Mouse (Mus musculus) liver, embryonic 12.5 days (tissue): ENCODE data around the gene March5. TPM values are rescaled to one million over a fixed set of nuclear protein-coding genes. Genes with fewer than 3 reads are reported as not detected.

ENCODE experiments used
- ATAC-seq: fragments of 200-750 bp; cut with Nextera tagmentation; 2 replicates; pipeline ENCODE4 v1.8.0; 2017; ENCODE audit warnings: moderate number of reproducible peaks, mild to moderate bottlenecking, moderate library complexity
- H3K27ac ChIP-seq: fragments of 300-500 bp; sonication (generic); 2 replicates; pipeline ENCODE4 v1.5.1; 2016; ENCODE audit warnings: mild to moderate bottlenecking
- H3K27me3 ChIP-seq: fragments of 300-500 bp; sonication (generic); replicated peaks from 2 replicates; pipeline ENCODE4 v1.6.1; 2016; ENCODE audit warnings: mild to moderate bottlenecking, moderate library complexity
- H3K36me3 ChIP-seq: fragments of 300-500 bp; sonication (generic); 2 replicates; pipeline ENCODE4 v1.6.1; 2016; ENCODE audit warnings: mild to moderate bottlenecking, moderate library complexity
- H3K4me1 ChIP-seq: fragments of 300-500 bp; sonication (generic); 2 replicates; pipeline ENCODE4 v1.6.1; 2016
- H3K4me2 ChIP-seq: fragments of 300-500 bp; sonication (generic); 2 replicates; pipeline ENCODE4 v1.6.1; 2016; ENCODE audit warnings: mild to moderate bottlenecking, moderate library complexity
- H3K4me3 ChIP-seq: fragments of 300-500 bp; sonication (generic); 2 replicates; pipeline ENCODE4 v1.5.1; 2016; ENCODE audit warnings: mild to moderate bottlenecking, moderate library complexity
- H3K9ac ChIP-seq: fragments of 300-500 bp; sonication (generic); 2 replicates; pipeline ENCODE4 v1.6.1; 2016; ENCODE audit warnings: mild to moderate bottlenecking, moderate library complexity
- H3K9me3 ChIP-seq: fragments of 300-500 bp; sonication (generic); replicated peaks from 2 replicates; pipeline ENCODE4 v1.6.1; 2016; ENCODE audit warnings: mild to moderate bottlenecking, moderate library complexity
- WGBS: fragments of 180-500 bp; shearing (Covaris S2); methylation state at CpG from one replicate; pipeline ENCODE4 v1.1.7; 2016; ENCODE audit not compliant: insufficient replicate concordance; 5-methylcytosine and 5-hydroxymethylcytosine counted together
- polyA plus RNA-seq: library from polyadenylated mRNA; unstranded; fragments of >200 nt; fragmentation: Nextera tagmentation; extraction: Ambion mirVana; gene quantifications from 2 replicates; pipeline ENCODE4 v1.2.1, GENCODE M21; 2016

Gene March5
- polyA plus RNA-seq, 1 experiment from 2014 or later: 164 TPM

- no peak for ATAC-seq
- Histone ChIP-seq H3K4me2 (no peak overlapping the region), H3K4me3 (no peak overlapping the region), H3K27me3 (no peaks in the 10 kb centered on the region), H3K4me1 (peaks cover 38% of the 10 kb centered on the region), H3K36me3 (no peaks in the 10 kb centered on the region), H3K9ac (no peak overlapping the region), H3K27ac (peak overlapping the region; percentile 0; the same call in 1 of the 2 replicates), H3K9me3 (no peaks in the 10 kb centered on the region)
- 47% methylated on average over 2 of the region's 2 CpGs for WGBS
Measured at GRCm38 (mm10) chr19:37242707-37243106, 35.4 kb downstream of the March5 start.

- Histone ChIP-seq H3K9me3 (no peaks in the 10 kb centered on the region), H3K4me2 (no peak overlapping the region), H3K9ac (no peak overlapping the region), H3K4me1 (peaks cover 5% of the 10 kb centered on the region), H3K4me3 (no peak overlapping the region), H3K36me3 (no peaks in the 10 kb centered on the region), H3K27me3 (no peaks in the 10 kb centered on the region; the same call in 1 of the 2 replicates), H3K27ac (0 out of 2 replicates have a peak overlapping the region, but pooled peaks have one; percentile 1)
- no peak for ATAC-seq
- WGBS: 23% methylated on average over 3 of the region's 3 CpGs
Measured at GRCm38 (mm10) chr19:37246859-37247258, 39.5 kb downstream of the March5 start.

- no peak overlapping the region for H3K4me3 ChIP-seq
- no peak for ATAC-seq
- H3K27me3 ChIP-seq: no peaks in the 10 kb centered on the region; the same call in 1 of the 2 replicates
- H3K27ac ChIP-seq: no peak overlapping the region
- no peaks in the 10 kb centered on the region; the same call in 1 of the 2 replicates for H3K4me1 ChIP-seq
- 58% methylated on average over 3 of the region's 3 CpGs for WGBS
- H3K9ac ChIP-seq: no peak overlapping the region
- no peaks in the 10 kb centered on the region for H3K9me3 ChIP-seq
- no peak overlapping the region for H3K4me2 ChIP-seq
- H3K36me3 ChIP-seq: no peaks in the 10 kb centered on the region
Measured at GRCm38 (mm10) chr19:37248199-37248598, 40.9 kb downstream of the March5 start.

DNA sequence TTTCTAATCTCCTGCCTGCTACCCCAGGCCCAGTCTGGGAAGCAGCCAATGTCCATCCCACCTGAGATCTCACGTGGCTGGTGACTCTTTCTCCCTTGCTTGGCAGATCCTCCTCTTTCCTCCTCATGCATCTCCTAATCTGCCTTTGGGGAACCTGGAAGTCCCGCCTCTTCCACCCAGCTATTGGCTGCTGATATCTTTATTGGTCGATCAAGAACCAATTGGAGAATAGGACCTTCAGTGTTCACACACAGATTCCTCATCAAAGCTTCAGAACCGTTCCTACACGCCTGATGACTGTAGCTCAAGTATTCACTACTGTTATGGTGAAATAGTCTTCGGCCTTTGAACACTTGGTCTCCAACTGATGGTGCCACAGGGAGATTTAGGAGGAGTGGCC, 44.8 kb downstream of the March5 start:
- Histone ChIP-seq H3K9me3 (no peaks in the 10 kb centered on the region), H3K4me3 (no peak overlapping the region), H3K27me3 (no peaks in the 10 kb centered on the region; the same call in 1 of the 2 replicates), H3K36me3 (no peaks in the 10 kb centered on the region), H3K4me1 (no peaks in the 10 kb centered on the region; the same call in 1 of the 2 replicates), H3K27ac (no peak overlapping the region), H3K4me2 (no peak overlapping the region), H3K9ac (no peak overlapping the region)
- 55% methylated on average over 6 of the region's 6 CpGs for WGBS
- ATAC-seq: peak; percentile 30; the same call in 1 of the 2 replicates

GRCm38 (mm10) chr19:37255321-37255720, 48.0 kb downstream of the March5 start:
- Histone ChIP-seq H3K27ac (no peak overlapping the region), H3K4me2 (no peak overlapping the region), H3K9ac (no peak overlapping the region), H3K9me3 (no peaks in the 10 kb centered on the region), H3K27me3 (peaks cover 3% of the 10 kb centered on the region; the same call in 1 of the 2 replicates), H3K4me3 (no peak overlapping the region), H3K4me1 (no peaks in the 10 kb centered on the region; the same call in 1 of the 2 replicates), H3K36me3 (no peaks in the 10 kb centered on the region)
- no peak for ATAC-seq
- 75% methylated on average over 9 of the region's 9 CpGs for WGBS

GRCm38 (mm10) chr19:37262389-37262788, 55.0 kb downstream of the March5 start:
- Histone ChIP-seq H3K9ac (no peak overlapping the region), H3K27ac (no peak overlapping the region), H3K9me3 (no peaks in the 10 kb centered on the region), H3K4me3 (no peak overlapping the region), H3K4me2 (no peak overlapping the region), H3K4me1 (peaks cover 22% of the 10 kb centered on the region), H3K36me3 (no peaks in the 10 kb centered on the region), H3K27me3 (peaks cover 9% of the 10 kb centered on the region; the same call in 1 of the 2 replicates)
- WGBS: 67% methylated on average over 4 of the region's 4 CpGs
- ATAC-seq: no peak

GRCm38 (mm10) chr19:37263566-37263942, 56.2 kb downstream of the March5 start:
- 55% methylated on average over 8 of the region's 8 CpGs for WGBS
- H3K27me3 ChIP-seq: peaks cover 9% of the 10 kb centered on the region; the same call in 1 of the 2 replicates
- H3K36me3 ChIP-seq: peaks cover 4% of the 10 kb centered on the region
- peak overlapping the region; percentile 32 for H3K4me2 ChIP-seq
- H3K4me1 ChIP-seq: peaks cover 22% of the 10 kb centered on the region
- H3K4me3 ChIP-seq: no peak overlapping the region
- no peak for ATAC-seq
- no peak overlapping the region for H3K9ac ChIP-seq
- H3K27ac ChIP-seq: peak overlapping the region; percentile 62
- H3K9me3 ChIP-seq: no peaks in the 10 kb centered on the region

- peaks cover 7% of the 10 kb centered on the region; the same call in 1 of the 2 replicates for H3K27me3 ChIP-seq
- H3K9ac ChIP-seq: no peak overlapping the region
- peak overlapping the region; percentile 32 for H3K4me2 ChIP-seq
- peaks cover 22% of the 10 kb centered on the region for H3K4me1 ChIP-seq
- peak; percentile 8; the same call in 1 of the 2 replicates for ATAC-seq
- 67% methylated on average over 23 of the region's 23 CpGs for WGBS
- H3K36me3 ChIP-seq: peaks cover 11% of the 10 kb centered on the region
- no peaks in the 10 kb centered on the region for H3K9me3 ChIP-seq
- no peak overlapping the region for H3K4me3 ChIP-seq
- peak overlapping the region; percentile 62 for H3K27ac ChIP-seq
Measured at GRCm38 (mm10) chr19:37263943-37264897, 56.9 kb downstream of the March5 start.

GRCm38 (mm10) chr19:37265333-37266103, 58.2 kb downstream of the March5 start:
- 31% methylated on average over 10 of the region's 10 CpGs for WGBS
- H3K27me3 ChIP-seq: 0 out of 2 replicates have a peak, but pooled peaks cover 6% of the 10 kb centered on the region
- ATAC-seq: peak; percentile 71

GRCm38 (mm10) chr19:37269106-37269505, 61.8 kb downstream of the March5 start:
- no peak overlapping the region for H3K4me2 ChIP-seq
- H3K9me3 ChIP-seq: no peaks in the 10 kb centered on the region
- peaks cover 13% of the 10 kb centered on the region for H3K4me1 ChIP-seq
- no peak overlapping the region for H3K27ac ChIP-seq
- 88% methylated on average over 16 of the region's 16 CpGs for WGBS
- 0 out of 2 replicates have a peak, but pooled peaks cover under 1% of the 10 kb centered on the region for H3K27me3 ChIP-seq
- H3K36me3 ChIP-seq: peaks cover 34% of the 10 kb centered on the region
- ATAC-seq: no peak
- no peak overlapping the region for H3K9ac ChIP-seq
- no peak overlapping the region for H3K4me3 ChIP-seq

More at GRCm38 (mm10) chr19:37265333-37266103, 58.2 kb downstream of the March5 start:
- no peaks in the 10 kb centered on the region for H3K9me3 ChIP-seq
- no peak overlapping the region for H3K4me2 ChIP-seq
- H3K27ac ChIP-seq: no peak overlapping the region
- H3K4me3 ChIP-seq: no peak overlapping the region
- H3K36me3 ChIP-seq: peaks cover 19% of the 10 kb centered on the region
- peaks cover 22% of the 10 kb centered on the region for H3K4me1 ChIP-seq
- H3K9ac ChIP-seq: no peak overlapping the region
